Mouse (Mus musculus) heart, postnatal 0 days (tissue): ENCODE data around the gene Sept6.

Experiments
- CTCF ChIP-seq: IDR thresholded peaks from 2 replicates; pipeline ENCODE4 v1.5.1; 2016; ENCODE audit warnings: antibody characterized with exemption, control low read depth, low read depth
- EP300 ChIP-seq: IDR thresholded peaks from 2 replicates; pipeline ENCODE4 v1.6.1; 2016; ENCODE audit warnings: antibody characterized with exemption, low read depth

GRCm38 (mm10) chrX:36976272-36976671 is 15.3 kb downstream of the Sept6 start:
- no peak for TF ChIP-seq CTCF
- no peak for TF ChIP-seq EP300
